Mouse (Mus musculus): ENCODE measurements around the gene Mrps6.

The Mrps6 gene

DNA sequence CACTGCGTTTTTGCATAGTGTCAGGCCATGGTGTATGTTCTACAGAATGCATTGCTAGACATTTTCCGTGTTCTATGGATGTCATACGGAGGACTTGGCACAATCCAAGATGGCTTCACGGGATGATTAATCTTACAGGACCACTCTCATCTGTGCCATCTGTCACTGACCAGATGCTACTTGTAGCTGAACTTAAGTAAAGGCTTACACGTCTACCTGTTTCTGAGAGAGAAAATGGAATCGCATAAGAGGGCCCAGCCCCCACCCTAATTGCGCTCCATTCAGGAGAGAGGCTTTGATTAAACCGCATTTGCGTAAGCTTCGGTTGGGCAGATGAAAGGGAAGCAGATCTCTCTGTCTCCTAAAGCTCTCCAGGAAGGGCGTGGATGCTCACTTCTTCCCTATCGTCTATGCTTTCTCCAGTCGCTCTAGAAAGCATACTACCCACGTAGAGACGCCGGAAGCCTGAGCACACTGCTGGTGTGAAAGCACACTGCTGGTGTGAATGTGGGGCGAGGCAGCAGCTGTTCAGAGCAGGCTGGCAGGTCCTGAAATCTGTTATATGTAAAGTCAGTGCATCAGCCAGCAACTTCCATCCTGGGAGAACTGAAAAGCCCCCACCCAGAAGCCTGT, 62.9 kb downstream of the Mrps6 start:
- DNase-seq (ENCODE audit: low spot score in 2 of 2), result peak; percentile 51 to 59

DNA sequence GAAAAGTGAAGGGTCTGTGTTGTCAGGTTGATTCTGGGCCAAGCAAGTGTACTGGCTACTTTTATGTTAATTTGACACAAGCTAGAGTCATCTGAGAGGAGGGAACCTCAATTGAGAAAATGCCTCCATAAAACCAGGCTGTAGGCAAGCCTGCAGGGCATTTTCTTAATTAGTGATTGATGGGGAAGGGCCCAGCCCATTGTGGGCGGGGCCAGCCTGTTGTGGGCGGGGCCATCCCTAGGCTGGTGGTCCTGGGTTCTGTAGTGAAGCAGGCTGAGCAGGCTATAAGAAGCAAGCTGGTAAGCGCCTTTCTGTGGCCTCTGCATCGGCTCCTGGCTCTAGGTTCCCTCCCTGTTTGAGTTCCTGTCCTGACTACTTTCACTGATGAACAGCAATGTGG, 69.2 kb downstream of the Mrps6 start:
- DNase-seq (ENCODE audit: low spot score in 2 of 2), result no peak

DNA sequence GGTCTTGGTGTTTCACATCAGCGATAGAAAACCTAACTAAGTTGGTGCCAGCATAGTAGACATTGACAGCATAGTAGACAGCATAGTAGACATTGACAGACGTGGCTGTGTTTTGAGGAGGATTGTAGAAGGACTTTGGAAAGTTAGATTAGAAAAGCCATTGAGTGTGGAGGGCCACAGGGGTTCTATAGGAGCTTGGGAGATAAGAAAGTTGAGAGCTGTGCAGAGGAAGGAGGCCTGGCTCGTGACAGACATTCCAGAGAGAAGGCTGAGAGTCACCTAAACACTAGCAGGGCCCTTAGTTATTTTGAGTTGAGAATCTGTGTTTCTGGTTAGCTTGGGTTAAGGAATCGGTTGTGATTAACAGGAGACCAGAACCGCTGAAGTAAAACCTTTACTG, 69.6 kb downstream of the Mrps6 start:
- DNase-seq (ENCODE audit: low spot score in 2 of 2), result no peak

DNA sequence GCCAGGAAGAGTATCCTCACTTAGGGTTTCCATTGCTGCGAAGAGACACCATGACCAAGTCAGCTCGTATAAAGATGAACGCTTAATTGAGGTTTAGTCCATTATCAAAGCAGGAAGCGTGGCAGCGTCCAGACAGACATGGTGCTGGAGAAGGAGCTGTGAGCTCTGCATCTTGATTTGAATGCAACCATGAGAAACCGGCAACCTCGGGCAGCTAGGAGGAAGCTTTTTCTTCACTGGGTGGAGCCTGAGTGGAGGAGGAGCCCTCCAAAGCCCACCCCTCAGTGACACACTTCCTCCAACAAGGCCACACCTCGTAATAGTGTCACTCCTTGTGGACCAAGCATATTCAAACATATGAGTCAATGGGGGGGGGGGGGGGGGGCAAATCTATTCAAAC, 71.8 kb downstream of the Mrps6 start:
- DNase-seq (ENCODE audit: low spot score in 2 of 2), result no peak

DNA sequence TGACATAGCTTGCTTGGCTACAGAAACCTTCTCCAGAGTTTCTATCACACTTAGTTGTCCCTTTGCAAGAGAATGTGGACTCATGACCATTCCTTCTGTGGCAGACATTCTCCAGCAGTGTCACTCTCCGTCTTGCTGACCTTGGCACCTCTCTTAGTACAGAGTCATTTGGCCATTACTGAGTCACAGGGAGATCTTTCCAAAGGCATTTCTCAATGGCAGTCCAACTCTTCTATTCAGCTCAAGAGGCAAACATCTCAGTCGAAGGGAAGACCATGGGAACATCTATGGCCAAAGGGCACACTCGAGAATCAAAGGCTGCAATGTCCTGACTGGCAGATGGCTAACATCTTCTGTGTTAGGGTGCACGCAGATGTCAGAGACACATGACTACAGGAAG, 74.4 kb downstream of the Mrps6 start:
- DNase-seq (ENCODE audit: low spot score in 2 of 2), result no peak

DNA sequence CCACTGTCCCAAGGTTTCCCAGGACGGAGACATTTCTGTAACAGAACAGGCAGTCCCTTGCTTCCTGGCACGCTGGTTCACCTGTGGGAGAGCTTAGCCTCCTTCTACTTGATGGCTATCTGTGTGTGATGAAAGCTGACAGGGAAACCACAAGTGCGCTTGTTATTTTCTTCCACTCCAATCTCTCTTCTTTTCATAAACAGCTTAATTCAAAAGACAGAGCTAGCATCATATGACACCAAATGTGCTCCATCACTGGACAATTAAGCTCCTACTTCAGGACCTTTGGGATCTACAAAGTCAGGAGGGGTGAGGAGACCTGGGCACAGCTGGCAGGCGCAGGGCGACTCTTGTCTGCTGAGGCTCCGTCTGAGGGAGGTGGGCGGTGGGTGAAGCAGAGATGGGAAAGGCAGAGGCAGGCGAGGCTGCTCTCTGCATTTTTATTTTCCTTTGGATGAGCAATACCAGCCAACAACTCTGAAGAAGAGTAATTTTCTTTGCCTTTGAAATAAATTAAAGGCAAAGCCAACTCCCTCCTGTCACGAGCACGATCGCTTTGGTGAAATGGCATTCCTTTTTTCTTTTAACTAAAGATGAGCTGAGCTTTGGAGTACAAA, 76.2 kb downstream of the Mrps6 start:
- DNase-seq (ENCODE audit: low spot score in 2 of 2), result no peak

DNA sequence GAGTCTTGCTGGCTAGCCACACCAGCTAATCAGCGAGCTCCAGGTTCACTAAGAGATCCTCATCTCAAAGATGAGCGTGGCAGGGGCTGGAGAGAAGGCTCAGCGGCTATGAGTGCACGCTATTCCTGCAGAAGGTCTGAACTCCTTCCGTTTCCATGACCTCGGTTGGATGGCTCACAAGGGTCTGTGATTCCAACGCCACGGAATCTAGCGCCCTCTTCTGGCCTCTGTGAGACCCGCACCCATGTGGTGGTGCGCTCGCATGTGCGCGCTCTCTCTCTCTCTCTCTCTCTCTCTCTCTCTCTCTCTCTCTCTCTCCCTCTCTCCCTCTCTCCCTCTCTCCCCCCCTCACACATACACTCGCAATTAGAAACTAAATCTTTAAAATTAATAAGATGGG, 78.2 kb downstream of the Mrps6 start:
- no peak for DNase-seq (ENCODE audit: low spot score in 2 of 2)

DNA sequence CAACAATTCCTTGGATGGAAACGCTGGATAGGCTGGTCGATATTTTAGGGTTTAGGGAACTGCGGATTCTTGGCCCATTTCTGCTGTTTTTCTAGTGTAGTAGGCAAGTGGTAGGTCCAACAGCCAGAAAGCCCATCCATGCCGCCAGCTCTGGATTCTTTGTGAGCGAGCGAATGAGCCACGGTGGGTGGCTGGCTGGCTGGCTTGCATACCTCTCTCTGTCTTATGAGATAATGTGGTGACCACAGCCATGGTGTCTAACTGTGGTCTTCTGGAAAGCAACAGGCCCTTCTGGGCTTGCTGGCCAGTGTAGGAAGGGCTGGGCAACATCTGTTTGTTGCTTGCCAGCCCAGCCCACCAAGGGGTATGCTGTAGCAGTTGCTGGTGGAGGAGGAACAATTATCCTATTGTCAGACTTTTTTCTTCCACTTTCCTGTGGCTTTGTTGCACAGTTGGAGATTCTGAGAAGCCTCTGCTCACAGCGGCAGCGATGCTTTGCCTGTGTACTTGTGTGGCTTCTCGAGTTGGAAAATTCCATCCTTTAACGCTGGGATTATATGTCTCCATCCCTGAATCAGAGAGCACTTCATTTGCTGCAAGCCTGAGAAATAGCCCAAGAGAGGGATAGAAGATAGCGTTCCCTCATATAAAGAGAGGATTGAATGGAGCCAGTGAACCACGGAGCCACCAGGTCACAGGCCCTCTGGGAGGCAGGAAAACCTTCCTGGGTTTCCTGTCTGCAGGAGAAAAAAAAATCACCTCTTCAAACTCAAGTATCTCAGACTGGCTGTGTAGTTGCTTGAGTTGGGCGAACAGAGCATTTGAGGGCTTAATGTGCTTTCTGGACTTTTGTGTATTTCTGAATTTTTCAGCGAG, 81.6 kb downstream of the Mrps6 start:
- DNase-seq (ENCODE audit: low spot score in 2 of 2), result peak in 1 of 2 experiments; percentile 20

DNA sequence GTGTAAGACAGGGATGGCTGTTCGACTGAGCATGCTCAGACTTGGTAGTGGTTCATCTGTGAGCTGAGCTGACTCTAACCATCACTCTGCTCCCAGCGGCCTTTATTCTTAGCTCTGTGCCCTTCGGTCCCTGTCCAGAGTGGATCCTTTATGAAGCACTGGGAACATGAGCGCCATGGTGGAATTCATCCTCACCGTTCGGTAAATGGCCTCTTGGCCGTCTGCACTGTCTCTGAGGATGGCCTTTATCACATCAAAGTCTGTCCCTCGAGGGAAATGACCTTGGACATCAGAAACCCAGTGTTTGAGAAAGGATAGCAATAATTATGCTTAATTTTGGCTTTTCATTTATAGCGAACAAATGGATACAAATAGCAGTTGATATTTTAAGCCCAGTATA, 82.3 kb downstream of the Mrps6 start:
- no peak for DNase-seq (ENCODE audit: low spot score in 2 of 2)

DNA sequence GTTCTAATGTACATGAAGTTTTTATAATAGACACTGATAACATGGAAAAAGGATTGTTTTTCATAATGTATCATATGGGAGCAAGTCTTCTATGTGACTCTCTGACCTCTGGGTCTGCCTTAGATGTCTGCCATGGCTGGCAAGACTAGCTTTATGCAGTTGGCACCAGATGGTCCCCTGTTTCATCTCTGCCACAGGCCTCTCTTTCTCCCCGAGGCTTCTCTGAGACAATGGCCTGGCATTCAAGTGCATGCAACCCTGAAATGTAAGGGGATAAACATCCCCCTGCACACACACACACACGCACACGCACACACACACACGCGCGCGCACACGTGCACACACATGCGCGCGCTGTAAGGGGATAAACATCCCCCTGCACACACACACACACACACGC, 83.0 kb downstream of the Mrps6 start:
- DNase-seq (ENCODE audit: low spot score in 2 of 2), result no peak

DNA sequence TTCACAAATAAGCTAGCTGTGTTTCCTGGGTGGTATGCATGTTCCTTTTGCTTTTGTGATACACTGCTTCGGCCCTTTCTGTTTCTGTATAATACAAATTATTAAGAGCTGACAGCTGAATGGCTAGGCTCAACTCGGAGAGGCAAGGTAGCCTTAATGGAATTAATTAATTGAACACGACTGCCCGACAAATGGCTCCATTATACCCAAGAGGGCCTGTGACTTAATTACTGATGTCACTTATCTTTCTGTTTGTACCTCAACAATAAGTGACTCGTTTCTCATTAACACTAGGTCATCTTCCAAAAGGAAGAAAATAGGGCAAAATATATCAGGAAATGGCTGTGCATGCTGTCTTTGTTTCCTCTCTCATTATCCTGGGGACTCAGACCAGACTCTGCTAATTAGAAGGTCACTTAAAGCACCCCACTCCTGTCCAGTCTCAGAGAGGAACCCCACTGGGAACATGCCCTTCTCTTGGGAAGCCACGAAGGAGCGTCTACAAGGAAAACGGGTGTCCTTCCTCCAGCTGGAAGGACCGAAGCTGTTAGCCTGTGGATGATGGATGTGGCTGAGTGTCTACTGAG, 84.4 kb downstream of the Mrps6 start:
- no peak for DNase-seq (ENCODE audit: low spot score in 2 of 2)

DNA sequence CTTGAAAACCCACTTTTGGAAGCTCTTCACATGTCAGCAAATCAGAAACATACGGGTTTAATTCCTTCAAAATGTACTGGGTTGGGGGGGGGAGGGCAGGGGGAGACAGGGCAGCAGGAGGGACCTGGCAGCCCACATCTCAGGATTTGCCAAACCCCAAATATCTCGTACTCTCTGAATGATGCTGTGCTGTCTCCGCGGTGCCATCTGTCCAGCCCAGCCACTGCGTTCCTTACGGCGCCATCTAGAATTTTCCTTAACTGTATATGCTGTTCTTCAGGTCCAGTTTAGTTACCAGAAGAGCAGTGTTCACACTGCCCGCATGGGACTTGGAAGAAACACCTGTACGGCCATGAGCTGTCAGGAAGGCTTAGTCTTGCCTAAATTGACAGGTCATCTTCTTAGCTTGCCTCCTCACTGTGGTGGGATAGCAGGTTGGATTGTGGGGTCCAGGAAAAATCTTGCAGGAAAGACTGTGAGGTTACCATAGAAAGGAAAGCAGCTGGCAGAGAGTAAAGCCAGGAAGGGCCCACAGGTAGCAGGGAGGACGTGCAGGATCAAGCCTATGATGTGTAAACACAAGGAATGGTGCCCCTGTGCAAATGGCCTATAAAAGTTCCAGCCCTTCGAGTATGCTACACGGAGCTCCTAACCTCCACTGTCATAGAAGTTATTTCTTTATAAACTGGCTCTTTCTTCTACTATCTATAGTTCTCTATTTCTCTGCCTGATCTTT, 89.7 kb downstream of the Mrps6 start:
- no peak for DNase-seq (ENCODE audit: low spot score in 2 of 2)

DNA sequence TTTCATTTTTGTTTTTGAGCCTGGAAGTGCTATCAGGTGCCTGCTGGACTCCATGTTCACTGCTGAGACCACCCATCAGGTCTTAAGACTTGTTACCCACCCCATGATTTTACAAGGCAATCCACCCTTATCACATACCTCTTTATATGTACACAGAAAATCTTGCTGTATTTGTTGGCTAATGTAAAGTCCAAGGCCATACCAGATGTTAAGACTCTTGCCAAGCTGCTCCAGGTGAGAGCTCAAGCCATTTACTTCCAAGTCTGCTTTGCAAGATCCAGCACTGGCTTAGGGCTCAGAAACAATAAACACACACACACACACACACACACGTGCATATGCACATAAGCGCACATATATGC, 90.3 kb downstream of the Mrps6 start:
- no peak for DNase-seq (ENCODE audit: low spot score in 2 of 2)

DNA sequence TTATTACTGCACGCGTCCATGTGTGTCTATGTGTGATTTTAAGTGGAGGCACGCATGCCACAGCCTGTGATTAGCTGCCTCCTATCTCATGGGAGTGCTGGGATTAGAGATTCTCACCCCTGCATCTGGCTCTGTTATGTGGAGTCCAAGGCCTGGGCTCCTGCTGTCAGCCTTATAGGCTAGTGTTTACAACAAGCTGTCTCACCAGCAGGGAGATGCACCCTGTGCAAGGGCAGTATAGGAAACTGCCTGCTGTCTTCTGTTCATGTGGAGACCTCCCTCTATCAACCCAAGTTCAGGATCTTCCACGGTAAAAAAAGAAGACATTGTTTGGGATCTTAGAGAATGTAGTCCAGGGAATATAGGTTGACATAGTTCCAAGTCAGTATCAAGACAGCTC, 92.9 kb downstream of the Mrps6 start:
- DNase-seq (ENCODE audit: low spot score in 2 of 2), result no peak

DNA sequence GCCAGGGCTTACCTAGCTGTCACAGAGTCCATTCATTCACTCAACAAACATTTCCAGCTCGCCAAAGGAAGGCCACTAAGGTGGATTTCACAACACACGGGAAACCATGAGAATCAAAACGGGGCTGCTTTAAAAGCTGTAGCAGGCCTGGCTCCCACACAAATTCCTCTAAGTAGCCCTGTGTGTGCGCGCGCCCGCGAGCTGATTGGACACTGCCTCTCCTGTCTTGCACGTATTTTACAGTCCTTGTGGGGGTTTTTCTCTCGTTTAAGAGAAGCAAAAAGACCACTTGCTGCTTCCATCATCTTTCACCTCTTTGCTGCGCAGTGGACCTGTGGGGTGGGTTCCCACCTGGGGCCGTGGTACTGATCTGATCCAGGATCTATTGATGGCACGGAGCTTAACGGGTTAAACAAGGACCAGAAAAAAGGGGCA, 100.0 kb downstream of the Mrps6 start:
- DNase-seq (ENCODE audit: low spot score in 2 of 2), result peak; percentile 37 to 70

DNA sequence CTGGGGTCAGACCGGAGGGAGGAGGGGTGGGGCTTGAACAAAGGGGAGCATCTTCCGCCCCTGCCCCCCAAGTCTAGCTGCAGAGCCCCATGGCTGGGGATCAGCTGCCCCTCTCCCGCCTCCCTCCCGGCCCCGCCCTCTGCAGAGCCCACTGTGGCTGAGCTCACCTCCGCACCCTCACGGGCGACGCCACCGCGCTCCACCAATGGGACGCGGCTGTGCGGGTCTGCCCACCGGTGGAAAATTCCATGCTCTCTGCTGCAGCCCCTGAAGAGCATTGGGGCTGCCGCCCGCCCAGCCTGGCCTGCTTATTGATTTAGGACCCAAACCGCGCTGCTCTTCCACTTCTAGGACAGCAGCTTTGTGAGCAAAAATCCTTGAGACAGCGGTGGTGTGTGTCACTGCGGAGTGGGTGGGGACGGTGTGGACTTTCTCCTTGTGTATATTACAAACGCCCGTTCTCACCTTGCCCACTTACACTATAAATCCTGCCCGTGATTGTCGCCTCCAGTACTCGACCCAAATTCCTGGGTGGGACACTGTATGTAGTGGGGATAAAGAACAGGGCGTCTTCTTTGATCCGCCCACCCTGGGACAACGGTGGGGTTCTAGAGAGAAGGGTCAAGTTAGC, 100.5 kb downstream of the Mrps6 start:
- DNase-seq (ENCODE audit: low spot score in 2 of 2), result peak; percentile 73 to 79

DNA sequence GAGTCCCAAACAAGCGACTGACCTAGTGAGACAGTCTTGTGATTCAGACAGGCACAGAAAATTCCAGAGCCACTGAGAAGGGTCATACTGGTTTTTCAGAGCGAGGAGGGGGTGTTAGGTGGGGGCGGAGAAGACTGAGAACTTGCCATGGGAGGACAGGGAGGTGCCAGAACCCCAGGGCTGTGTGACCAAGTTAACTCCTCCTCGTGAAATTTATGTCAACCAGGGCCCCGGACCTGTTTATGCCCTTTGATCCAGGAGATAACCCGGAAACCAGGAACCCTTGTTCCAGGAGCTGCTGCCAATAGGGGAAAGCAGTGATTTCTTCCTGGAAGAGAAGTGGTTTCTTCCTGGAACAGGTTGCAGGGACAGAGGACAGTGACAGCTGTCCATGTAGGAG, 101.0 kb downstream of the Mrps6 start:
- peak in 1 of 2 experiments; percentile 15 for DNase-seq (ENCODE audit: low spot score in 2 of 2)

Measured in frontal cortex, postnatal 36 days (tissue).